Mouse (Mus musculus) left cerebral cortex, postnatal 14 days (tissue): ENCODE data around the gene Klhdc8b. TPM values are rescaled to one million over a fixed set of nuclear protein-coding genes. Genes with fewer than 3 reads are reported as not detected.
A peak's percentile ranks its signal among the peaks of the same experiment; 100 is the strongest.

Experiments
- DNase-seq, 2 experiments: peaks; one replicate each; pipeline ENCODE4 v3.0.0; 2021 to 2022; ENCODE audit warnings: low spot score in 2 of 2, mixed read lengths in 1 of 2
- intact Hi-C: fragments of 180-260 bp; cut with DNase I; formaldehyde crosslinking; loops from one replicate; pipeline ENCODE4 v1.15.1; 2025
- long read RNA-seq, 2 experiments: library from polyadenylated mRNA; stranded (forward); transcript quantifications; one replicate each; pipeline ENCODE4 v2.0.0; 2021
- total RNA-seq, 2 experiments: library from RNA; stranded (reverse); gene quantifications; 2 replicates each; pipeline ENCODE4 v1.2.3; 2021

Klhdc8b gene
- 10 to 100 TPM; 36.1 to 38.4 TPM for total RNA-seq
- long read RNA-seq, experiment 1, full-length matches to known transcripts, result 30 of 40 reads
- long read RNA-seq, experiment 1, partial matches to known transcripts, result 4 of 40 reads
- long read RNA-seq, experiment 1, other reads (novel, unspliced or antisense), result 6 of 40 reads
- long read RNA-seq, experiment 2, transcript Klhdc8b-201 (6 exons, 1,897 nt), result major isoform, 34 of 54 reads
- long read RNA-seq, experiment 2, partial matches to known transcripts, result 8 of 54 reads
- long read RNA-seq, experiment 2, other reads (novel, unspliced or antisense), result 12 of 54 reads

GRCm38 (mm10) chr9:108461181-108461631 lies at the start of gene Klhdc8b:
Gene Klhdc8b, minus strand, starts transcription at chr9:108461581.
- intact Hi-C loops, result no loop called here
- DNase-seq, result no peak

- DNase-seq, result no peak
- intact Hi-C loops, result no loop called here
These were observed 47.4 kb upstream of the Klhdc8b start for GRCm38 (mm10) chr9:108508776-108509175.

- intact Hi-C loops, result no loop called here
- peak; percentile 93 to 97 for DNase-seq
These were observed 46.4 kb upstream of the Klhdc8b start, which contains the start of gene Qars for GRCm38 (mm10) chr9:108507619-108508434. Gene Qars, plus strand, starts transcription at chr9:108507706.

DNA sequence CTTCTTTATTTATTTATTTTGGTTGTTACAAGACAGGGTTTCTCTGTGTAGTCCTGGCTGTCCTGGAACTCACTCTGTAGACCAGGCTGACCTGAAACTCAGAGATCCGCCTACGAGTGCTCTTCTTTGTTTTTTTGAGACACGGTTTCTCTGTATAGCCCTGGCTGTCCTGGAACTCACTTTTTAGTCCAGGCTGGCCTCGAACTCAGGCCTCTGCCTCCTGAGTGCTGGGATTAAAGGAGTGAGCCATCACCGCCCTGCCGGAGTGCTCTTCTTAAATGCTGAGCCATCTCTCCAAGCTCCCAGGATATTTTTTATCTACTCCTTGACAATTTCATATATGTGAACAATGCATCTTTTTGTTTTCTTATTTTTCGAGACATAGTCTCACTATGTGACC lies 45.5 kb upstream of the Klhdc8b start:
- intact Hi-C loops, result no loop called here
- no peak for DNase-seq

- intact Hi-C loops, result no loop called here
- DNase-seq, result no peak
These were observed 38.6 kb upstream of the Klhdc8b start for GRCm38 (mm10) chr9:108499943-108500342.

- intact Hi-C loops, result no loop called here
- DNase-seq, result no peak
These were observed 37.9 kb upstream of the Klhdc8b start for GRCm38 (mm10) chr9:108499231-108499630.

DNA sequence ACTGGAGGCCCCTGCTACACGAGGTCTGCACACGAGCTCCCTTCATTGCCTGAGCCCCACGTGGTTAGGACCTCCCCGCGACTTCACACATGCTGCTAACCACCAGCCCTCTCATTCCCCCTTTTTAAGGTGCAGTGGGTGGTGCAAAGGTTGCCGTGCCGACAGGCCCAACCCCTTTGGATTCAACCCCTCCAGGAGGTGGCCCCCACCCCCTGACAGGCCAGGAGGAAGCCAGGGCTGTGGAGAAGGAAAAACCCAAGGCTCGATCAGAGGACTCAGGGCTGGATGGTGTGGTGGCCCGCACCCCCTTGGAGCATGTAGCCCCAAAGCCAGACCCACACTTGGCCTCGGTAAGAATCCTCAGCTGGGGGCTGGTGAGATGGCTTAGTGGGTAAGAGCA lies 33.5 kb upstream of the Klhdc8b start:
- intact Hi-C loops, result no loop called here
- DNase-seq, result no peak

DNA sequence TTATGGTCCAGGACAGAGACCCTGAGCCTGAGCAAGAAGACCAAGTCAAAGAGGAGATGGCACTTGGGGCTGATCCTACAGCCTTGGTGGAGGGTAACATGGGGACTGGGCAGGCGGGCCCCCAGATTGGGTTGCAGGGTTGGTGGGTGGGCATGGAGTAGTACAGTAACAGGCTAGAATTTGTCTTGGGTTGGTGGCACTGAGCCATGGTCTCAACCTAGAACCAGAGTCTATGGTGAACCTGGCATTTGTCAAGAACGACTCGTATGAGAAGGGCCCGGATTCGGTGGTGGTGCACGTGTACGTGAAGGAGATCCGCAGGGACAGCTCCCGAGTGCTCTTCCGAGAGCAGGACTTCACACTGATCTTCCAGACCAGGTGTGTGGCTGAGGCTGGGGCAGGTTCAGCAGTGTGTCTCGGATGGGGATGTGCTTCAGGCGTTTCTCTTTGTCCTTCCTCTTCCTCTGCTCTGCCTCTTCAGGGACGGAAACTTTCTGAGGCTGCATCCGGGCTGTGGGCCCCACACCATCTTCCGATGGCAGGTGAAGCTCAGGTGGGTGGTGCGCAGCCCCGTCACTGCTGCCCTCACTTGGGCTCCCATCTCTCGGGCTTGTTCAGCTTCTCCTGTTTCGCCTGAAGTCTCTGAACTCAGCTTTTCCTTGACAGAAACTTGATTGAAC lies 32.9 kb upstream of the Klhdc8b start:
- no peak for DNase-seq
- intact Hi-C loops, result no loop called here

GRCm38 (mm10) chr9:108493246-108493645 lies 31.9 kb upstream of the Klhdc8b start:
- intact Hi-C loops, result no loop called here
- DNase-seq, result no peak

DNA sequence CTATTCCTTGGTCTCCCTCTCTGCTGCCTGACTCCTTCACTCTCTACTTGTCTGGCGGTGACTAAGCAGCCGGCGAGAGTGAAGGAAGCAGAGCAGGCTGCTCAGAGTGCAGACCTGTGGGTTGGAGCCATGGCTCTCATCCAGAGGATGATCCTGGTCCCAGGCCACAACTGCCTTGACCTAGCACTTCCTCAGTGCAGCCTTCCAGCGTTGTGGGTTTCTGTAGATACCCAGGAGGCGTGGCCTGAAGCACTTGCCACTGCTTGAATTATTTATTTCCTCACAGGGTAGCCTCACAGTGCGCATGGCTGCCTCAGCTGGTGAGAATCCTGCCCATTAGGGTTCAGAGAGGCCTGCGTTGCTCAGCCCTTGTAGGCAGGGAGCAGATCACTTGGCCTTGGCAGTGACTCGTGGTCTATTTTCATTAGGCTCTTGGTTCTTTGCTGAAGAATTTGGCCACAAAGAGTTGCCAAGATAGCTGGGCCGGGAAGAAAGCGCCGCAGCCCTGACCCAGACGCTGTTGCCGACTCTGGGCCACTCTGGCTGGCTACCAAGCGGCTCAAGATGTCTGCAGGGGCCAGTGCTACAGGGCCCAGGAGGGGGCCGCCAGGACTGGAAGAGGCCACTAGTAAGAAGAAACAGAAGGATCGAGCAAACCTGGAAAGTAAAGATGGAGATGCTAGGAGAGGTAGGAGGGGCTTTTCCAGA lies 30.8 kb upstream of the Klhdc8b start:
- intact Hi-C loops, result no loop called here
- no peak for DNase-seq

- DNase-seq, result no peak
These were observed 29.9 kb upstream of the Klhdc8b start for GRCm38 (mm10) chr9:108491286-108491580.

DNA sequence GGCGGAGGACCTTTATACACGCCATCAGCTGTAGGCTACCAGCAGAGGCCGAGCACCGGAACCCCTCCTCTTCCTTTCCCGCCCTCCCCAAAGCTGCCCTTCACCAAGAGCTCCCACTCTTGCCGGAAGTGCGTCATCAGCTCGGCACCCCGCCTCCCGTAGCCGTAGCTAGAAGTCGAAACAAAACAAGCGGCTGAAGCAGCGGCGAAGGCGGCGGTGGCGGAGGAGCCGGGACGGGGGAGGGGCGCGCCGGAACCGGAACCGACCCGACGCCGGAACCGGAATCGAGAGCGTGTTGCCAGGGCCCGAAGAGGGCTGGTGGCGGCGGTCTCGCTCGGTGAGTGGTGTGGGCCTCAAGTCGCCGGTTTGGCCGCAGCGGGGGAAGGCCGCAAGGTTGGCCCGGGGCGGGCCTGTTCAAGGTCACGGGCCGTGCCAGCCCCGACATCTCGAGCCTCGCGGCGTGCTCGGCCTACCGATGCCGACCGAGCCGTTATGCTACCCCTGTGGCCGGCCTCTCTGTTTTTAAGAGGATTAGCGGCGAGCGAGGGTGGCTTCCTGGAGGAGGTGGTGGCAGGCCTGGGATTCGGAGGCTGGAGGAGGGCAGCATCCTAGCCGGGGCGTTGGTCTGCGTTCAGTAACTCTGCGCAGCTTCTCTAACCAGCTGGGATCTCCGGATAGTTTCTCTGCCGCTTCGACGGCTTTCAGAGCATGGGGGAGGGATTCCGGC lies 29.3 kb upstream of the Klhdc8b start, which contains the start of gene Usp19:
Usp19 (plus strand) TSS at position 44 of the 727 bp plus-strand sequence.
- intact Hi-C loops, result no loop called here
- DNase-seq, result peak; percentile 95

More at GRCm38 (mm10) chr9:108491286-108491580, 29.9 kb upstream of the Klhdc8b start:
- intact Hi-C loops, result no loop called here

DNA sequence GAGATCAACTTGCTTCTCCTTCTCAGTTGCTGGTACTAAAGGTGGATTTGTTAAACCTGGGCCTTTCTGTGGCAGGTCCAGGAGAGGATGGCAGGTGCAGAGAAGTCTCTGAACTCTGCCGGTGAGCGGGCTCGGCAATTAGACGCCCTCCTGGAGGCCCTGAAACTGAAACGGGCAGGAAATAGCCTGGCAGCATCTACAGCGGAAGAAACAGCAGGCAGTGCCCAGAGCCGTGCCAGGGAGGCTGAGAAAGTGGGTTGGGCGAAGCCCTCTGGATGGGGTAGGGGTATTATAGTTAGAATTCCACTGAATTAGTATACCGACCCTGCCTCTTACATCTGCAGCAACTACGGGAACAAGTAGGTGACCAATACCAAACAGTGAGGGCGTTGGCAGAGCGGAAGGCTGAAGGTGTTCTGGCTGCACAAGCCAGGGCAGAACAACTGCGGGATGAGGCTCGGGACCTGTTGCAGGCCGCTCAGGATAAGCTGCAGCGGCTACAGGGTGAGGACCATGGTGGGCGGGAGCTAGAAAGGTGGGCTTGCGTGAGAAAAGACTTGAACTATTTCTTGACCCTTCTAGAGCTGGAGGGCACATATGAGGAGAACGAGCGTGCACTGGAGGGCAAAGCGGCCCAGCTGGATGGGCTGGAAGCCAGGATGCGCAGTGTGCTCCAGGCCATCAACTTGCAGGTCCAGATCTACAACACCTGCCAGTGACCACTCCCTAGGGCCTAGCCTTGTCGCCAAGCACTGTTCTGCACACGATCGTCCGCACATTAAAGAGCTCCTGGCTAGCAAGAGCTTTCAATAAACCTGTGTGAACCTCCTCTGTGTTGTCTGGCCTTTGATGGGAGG lies 28.5 kb upstream of the Klhdc8b start:
- no peak for DNase-seq
- intact Hi-C loops, result no loop called here

GRCm38 (mm10) chr9:108489215-108489614 lies 27.8 kb upstream of the Klhdc8b start:
- intact Hi-C loops, result no loop called here
- no peak for DNase-seq

DNA sequence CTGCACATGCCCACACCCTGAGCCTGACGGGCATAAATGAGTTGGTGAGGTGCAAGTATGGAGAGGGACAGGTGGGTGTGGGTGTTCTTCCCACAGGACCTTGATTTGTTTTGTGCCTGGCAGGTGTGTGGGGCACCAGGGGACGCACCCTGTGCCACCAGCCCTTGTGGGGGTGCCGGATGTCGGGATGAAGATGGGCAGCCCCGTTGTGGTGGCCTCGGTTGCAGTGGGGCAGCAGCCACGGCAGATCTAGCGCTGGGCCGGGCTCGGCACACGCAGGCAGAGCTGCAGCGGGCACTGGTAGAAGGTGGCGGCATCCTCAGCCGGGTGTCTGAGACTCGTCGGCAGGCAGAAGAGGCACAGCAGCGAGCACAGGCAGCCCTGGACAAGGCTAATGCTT lies 27.0 kb upstream of the Klhdc8b start:
- intact Hi-C loops, result no loop called here
- no peak for DNase-seq

GRCm38 (mm10) chr9:108486973-108487530 lies 25.7 kb upstream of the Klhdc8b start:
- DNase-seq, result no peak
- intact Hi-C loops, result no loop called here

DNA sequence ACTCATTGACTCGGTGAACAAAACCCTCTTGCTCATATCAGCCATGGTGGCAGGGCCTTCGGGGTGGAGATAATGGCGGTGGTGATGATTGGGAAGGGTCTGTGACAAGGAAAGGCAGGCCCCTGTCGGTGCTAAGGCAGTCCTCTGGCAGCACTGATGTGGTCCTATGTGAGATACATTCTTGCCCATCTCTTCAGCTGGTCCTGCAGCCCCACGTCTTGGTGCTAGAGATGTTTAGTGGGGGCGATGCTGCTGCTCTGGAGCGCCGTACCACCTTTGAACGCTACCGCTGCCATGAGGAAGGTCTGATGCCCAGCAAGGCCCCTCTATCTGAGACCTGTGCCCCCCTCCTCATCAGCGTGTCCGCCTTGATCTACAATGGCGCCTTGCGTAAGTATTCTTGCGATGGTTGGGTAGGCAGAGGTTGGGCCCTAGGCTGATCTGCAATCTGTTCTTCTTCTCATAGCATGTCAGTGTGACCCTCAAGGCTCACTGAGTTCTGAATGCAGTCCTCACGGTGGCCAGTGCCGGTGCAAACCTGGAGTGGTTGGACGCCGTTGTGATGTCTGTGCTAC lies 24.0 kb upstream of the Klhdc8b start:
- DNase-seq, result no peak
- intact Hi-C loops, result no loop called here
